Mouse (Mus musculus) liver, embryonic 11.5 days (tissue): ENCODE results near the gene Trim23. TPM values are rescaled to one million over a fixed set of nuclear protein-coding genes. Genes with fewer than 3 reads are reported as not detected.
"Not testable (repeated sequence)": the region's sequence is repeated elsewhere in the genome, so short reads cannot be mapped to it uniquely, and the experiment has no call there.

Source experiments
- ATAC-seq: fragments of 200-750 bp; cut with Nextera tagmentation; replicated peaks from 2 replicates; pipeline ENCODE4 v1.8.0; 2017; ENCODE audit warnings: moderate number of reproducible peaks, mild to moderate bottlenecking, moderate TSS enrichment, moderate library complexity; ENCODE audit not compliant: low FRiP score
- DNase-seq: peaks from one replicate; pipeline ENCODE4 v3.0.0-alpha.2; 2017; ENCODE audit warnings: low spot score
- H3K27ac ChIP-seq: fragments of 300-500 bp; sonication (generic); 2 replicates; pipeline ENCODE4 v1.5.1; 2014; ENCODE audit warnings: mild to moderate bottlenecking, low read depth, low read length, control low read depth
- H3K27me3 ChIP-seq: fragments of 300-500 bp; sonication (generic); replicated peaks from 2 replicates; pipeline ENCODE4 v1.6.1; 2014; ENCODE audit warnings: low read length, mixed read lengths; ENCODE audit not compliant: control insufficient read depth, insufficient read depth
- H3K36me3 ChIP-seq: fragments of 300-500 bp; sonication (generic); 2 replicates; pipeline ENCODE4 v1.6.1; 2014; ENCODE audit warnings: mild to moderate bottlenecking, low read length, moderate library complexity, mixed read lengths; ENCODE audit not compliant: control insufficient read depth, insufficient read depth
- H3K4me1 ChIP-seq: fragments of 300-500 bp; sonication (generic); replicated peaks from 2 replicates; pipeline ENCODE4 v1.6.1; 2014; ENCODE audit warnings: low read length, mixed read lengths; ENCODE audit not compliant: control insufficient read depth, insufficient read depth
- H3K4me2 ChIP-seq: fragments of 300-500 bp; sonication (generic); 2 replicates; pipeline ENCODE4 v1.6.1; 2014; ENCODE audit warnings: mild to moderate bottlenecking, control low read depth, moderate library complexity
- H3K4me3 ChIP-seq: fragments of 300-500 bp; sonication (generic); 2 replicates; pipeline ENCODE4 v1.5.1; 2014; ENCODE audit warnings: low read depth, low read length, control low read depth
- H3K9ac ChIP-seq: fragments of 300-500 bp; sonication (generic); 2 replicates; pipeline ENCODE4 v1.6.1; 2014; ENCODE audit warnings: low read depth, low read length, control low read depth
- H3K9me3 ChIP-seq: fragments of 300-500 bp; sonication (generic); 2 replicates; pipeline ENCODE4 v1.6.1; 2016; ENCODE audit warnings: low read length, inconsistent platforms, mixed read lengths; ENCODE audit not compliant: control insufficient read depth
- WGBS: fragments of 180-500 bp; shearing (Covaris S2); extraction: QIAGEN DNeasy Blood & Tissue Kit; methylation state at CpG from one replicate; pipeline ENCODE4 v1.1.7; 2014; 5-methylcytosine and 5-hydroxymethylcytosine counted together
- polyA plus RNA-seq: library from polyadenylated mRNA; unstranded; fragments of >200 nt; fragmentation: Nextera tagmentation; extraction: Ambion mirVana; gene quantifications from 2 replicates; pipeline ENCODE4 v1.2.1, GENCODE M21; 2014

Gene Trim23
- polyA plus RNA-seq, 1 experiment from 2014 or later, result 13.7 TPM

DNA sequence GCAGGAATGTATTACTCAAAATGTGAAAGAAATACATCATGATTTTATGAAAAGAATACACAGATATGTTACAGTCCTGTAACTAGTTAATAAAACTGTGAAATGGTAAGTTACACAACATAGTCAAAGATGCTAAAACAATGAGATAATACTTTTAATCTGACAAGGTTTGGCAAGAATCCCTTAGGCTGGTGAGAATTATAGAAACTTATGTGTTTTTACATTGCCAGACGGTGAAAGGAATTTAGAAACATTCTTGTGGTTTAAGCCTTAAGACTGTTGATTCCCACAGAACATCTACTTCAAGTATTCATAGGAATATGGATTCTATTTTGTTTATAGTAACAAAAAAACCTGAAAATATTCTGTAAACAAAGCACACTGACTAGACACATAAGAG lies 22.9 kb upstream of the Trim23 start:
- Histone ChIP-seq H3K9me3 (no peaks in the 10 kb centered on the region), H3K27ac (no peak overlapping the region), H3K36me3 (peaks cover 14% of the 10 kb centered on the region), H3K4me1 (no peaks in the 10 kb centered on the region), H3K4me2 (no peak overlapping the region), H3K27me3 (no peaks in the 10 kb centered on the region), H3K9ac (no peak overlapping the region), H3K4me3 (no peak overlapping the region)
- DNase-seq (no peak), ATAC-seq (no peak)
- 86% methylated on average over 1 of the region's 1 CpGs for WGBS

DNA sequence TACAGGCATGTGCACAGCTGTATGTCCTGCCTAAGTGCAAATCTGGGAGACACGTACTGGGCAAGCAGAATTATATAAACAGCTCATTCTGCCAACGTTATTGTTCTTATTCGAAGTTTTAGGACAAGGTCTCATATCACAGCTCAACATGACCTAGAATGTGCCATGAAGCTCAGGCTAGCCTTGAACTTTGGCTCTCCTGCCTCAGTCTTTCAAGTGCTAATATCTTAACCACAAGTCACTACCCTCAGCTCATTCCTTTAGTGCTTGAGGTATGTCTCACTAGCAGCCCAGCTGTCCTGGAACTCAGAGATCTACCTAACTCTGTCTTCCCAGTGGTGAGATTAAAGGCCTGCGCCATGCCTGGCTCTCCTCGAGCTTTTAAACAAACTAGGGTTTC lies 6.9 kb upstream of the Trim23 start:
- Histone ChIP-seq H3K4me3 (no peak overlapping the region), H3K9ac (no peak overlapping the region), H3K27me3 (no peaks in the 10 kb centered on the region), H3K9me3 (no peaks in the 10 kb centered on the region), H3K4me2 (no peak overlapping the region), H3K4me1 (peaks cover 6% of the 10 kb centered on the region; the same call in 1 of the 2 replicates), H3K36me3 (0 out of 2 replicates have a peak, but pooled peaks cover 4% of the 10 kb centered on the region), H3K27ac (no peak overlapping the region)
- 93% methylated on average over 5 of the region's 5 CpGs for WGBS
- DNase-seq (no peak), ATAC-seq (no peak)

DNA sequence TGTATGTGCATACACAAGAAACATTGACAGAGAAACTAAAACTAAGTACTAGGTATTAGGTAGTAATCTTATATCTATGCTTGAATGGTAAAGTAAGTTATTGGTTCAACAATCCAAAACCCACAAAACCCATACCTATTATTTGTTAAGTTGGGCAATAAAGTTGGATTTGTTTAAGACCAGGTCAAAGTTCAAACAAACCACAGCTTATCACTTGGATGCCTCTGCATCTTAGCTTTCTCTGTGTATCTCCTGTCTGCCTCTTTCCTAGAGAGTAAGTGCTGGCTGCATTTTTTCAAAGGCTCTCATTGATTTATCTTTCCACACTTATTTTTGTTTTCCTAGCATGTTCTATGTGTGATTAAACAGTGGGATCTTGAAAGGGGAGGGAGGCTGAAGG lies 6.1 kb upstream of the Trim23 start:
- Histone ChIP-seq H3K27me3 (no peaks in the 10 kb centered on the region), H3K9me3 (no peaks in the 10 kb centered on the region), H3K36me3 (0 out of 2 replicates have a peak, but pooled peaks cover 4% of the 10 kb centered on the region), H3K4me2 (no peak overlapping the region), H3K9ac (no peak overlapping the region), H3K27ac (no peak overlapping the region), H3K4me3 (no peak overlapping the region), H3K4me1 (peaks cover 8% of the 10 kb centered on the region; the same call in 1 of the 2 replicates)
- ATAC-seq (no peak), DNase-seq (no peak)

DNA sequence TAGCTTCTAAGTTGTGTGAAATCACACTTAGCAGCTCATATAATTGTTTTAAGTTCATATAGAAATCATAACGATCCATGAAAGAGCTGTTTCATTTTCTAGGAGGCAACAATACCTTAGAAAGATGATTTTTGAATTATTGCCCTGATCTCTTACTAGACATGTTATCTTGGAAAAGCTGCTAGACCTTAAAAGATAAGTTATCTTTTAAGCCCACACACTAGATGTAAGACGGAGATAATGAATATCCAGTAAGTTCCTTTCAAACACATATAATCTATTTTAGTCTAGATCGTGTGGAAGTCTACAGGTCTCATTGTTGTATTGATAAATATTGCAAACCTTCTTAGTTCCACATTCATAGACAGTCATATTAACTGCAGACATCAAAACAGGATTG lies 1.7 kb upstream of the Trim23 start:
- Histone ChIP-seq H3K4me3 (peak overlapping the region; percentile 50), H3K9ac (no peak overlapping the region), H3K36me3 (peaks cover 2% of the 10 kb centered on the region; the same call in 1 of the 2 replicates), H3K27ac (no peak overlapping the region), H3K4me2 (peak overlapping the region; percentile 80), H3K9me3 (no peaks in the 10 kb centered on the region), H3K4me1 (peaks cover 12% of the 10 kb centered on the region; the same call in 1 of the 2 replicates), H3K27me3 (no peaks in the 10 kb centered on the region)
- WGBS, result 51% methylated on average over 3 of the region's 3 CpGs
- DNase-seq (no peak), ATAC-seq (no peak)

DNA sequence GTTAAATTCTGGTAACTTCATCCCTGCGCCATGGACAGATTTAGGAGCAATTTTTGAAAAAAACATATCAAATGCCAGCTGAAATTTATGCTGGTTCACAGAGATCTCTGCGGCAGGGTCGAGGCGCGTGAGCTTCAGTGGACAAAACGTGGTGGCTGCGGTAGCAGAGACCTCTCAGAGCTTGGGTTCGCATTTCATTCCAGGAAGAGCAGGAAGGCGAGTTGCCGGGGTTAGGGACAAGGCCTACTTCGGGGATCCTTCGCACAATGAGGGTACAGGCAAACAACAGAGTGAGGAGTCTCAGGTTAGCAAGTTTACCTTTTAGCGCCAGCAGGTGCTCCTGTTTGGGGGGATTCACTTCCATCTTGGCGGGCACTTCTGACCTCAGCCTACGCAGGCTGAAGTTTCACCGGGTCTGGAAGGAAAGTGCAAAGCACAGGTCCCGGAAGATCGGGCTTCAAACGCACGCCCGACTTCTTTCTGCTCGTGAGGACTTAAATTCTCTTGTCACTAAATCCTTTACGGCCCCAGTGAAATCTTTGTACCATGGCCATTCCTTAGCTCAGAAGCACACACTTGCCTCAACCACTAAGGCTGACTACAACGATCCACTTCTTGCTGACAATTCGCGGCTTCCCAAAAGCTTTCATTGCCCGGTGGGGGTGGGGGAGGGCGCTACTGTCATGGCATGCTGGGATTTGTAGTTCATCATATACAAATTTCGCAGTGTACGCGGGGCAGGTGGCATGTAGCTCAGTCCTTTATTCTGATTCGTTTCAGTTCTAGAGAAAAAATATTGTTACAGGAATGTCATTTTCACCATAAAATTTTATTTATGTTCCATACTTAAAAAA lies 574 bp upstream of the Trim23 start, which contains the start of gene Trappc13:
Trappc13 (minus strand) TSS at position 674 of the 854 bp plus-strand sequence.
- H3K27me3 ChIP-seq, result no peaks in the 10 kb centered on the region
- H3K9me3 ChIP-seq, result no peaks in the 10 kb centered on the region
- H3K9ac ChIP-seq, result peak within 1 kb of the TSS; percentile 82
- peak; percentile 83 for ATAC-seq
- peaks cover 2% of the 10 kb centered on the region; the same call in 1 of the 2 replicates for H3K36me3 ChIP-seq
- peak; percentile 85 for DNase-seq
- H3K4me3 ChIP-seq, result peak within 1 kb of the TSS; percentile 72
- under 1% methylated on average over 32 of the region's 32 CpGs for WGBS
- peaks cover 9% of the 10 kb centered on the region; the same call in 1 of the 2 replicates for H3K4me1 ChIP-seq
- peak within 1 kb of the TSS; percentile 83 for H3K27ac ChIP-seq
- peak within 1 kb of the TSS; percentile 80 for H3K4me2 ChIP-seq

DNA sequence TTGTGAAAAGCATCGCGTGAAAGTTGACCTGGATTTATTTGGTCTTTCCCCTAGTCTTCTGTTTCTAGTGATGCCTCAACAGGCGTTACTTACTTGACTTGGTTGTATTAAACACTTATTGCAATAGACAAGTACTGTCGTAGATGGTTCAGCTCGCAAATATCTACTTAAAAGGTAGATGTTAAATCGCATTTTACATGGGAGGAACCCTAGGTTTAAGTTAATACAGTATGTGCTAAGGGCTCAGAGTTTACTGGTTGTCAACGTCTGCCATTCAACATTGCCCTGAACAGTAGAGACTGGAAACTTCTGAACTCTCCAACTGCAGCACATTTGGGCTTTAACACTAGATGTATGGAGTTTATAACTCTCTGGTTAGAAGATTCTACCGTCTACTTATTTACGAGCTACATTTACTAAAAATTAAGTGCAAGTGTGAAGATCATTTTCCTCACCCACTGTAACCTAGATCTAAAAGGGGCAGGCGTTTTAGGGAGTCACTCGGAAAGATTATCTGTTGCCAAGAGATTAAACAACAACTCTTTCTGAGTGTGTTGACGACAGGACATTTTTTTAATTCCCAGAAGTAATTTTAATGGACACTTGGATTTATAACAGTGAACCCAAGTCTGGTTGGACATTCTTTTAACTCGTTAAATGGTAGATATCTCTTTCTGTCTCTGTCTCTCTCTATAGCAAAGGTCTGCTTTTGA lies 735 bp downstream of the Trim23 start:
- H3K36me3 ChIP-seq, result peaks cover 2% of the 10 kb centered on the region; the same call in 1 of the 2 replicates
- WGBS, result 12% methylated on average over 13 of the region's 13 CpGs
- DNase-seq, result no peak
- ATAC-seq, result peak; percentile 8; the same call in 1 of the 2 replicates
- peak overlapping the region; percentile 72 for H3K4me3 ChIP-seq
- peaks cover 9% of the 10 kb centered on the region; the same call in 1 of the 2 replicates for H3K4me1 ChIP-seq
- H3K9me3 ChIP-seq, result no peaks in the 10 kb centered on the region
- peak overlapping the region; percentile 82 for H3K9ac ChIP-seq
- H3K4me2 ChIP-seq, result peak overlapping the region; percentile 80
- H3K27ac ChIP-seq, result peak overlapping the region; percentile 64
- H3K27me3 ChIP-seq, result no peaks in the 10 kb centered on the region

DNA sequence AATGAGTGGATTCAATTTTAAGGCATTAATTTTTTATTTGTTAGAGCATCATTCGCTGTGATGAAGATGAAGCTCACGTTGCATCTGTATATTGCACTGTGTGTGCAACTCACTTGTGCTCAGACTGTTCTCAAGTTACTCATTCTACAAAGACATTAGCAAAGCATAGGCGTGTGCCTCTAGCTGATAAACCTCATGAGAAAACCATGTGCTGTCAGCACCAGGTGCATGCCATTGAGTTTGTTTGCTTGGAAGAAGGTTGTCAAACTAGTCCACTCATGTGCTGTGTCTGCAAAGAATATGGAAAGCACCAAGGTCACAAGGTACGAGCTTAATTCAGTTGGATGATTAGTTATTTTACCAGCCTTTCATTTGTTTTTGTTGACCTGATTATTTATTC lies 8.8 kb downstream of the Trim23 start:
- WGBS, result 85% methylated on average over 4 of the region's 4 CpGs

DNA sequence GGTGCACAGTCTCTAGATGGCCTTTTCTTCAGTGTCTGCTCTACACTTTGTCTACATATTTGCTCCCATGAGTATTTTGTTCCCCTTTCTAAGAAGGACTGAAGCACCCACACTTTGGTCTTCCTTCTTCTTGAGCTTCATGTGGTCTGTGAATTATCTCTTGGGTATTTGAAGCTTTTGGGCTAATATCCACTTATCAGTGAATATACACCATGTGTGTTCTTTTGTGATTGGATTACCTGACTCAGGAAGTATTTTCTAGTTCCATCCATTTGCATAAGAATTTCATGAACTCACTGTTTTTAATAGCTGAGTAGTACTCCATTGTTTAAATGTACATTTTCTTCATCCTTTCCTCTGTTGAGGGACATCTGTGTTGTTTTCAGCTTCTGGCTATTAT lies 17.3 kb downstream of the Trim23 start:
- H3K36me3 ChIP-seq, H3K27me3 ChIP-seq, ATAC-seq: not testable (repeated sequence)

More for the DNA sequence above, 8.8 kb downstream of the Trim23 start:
- DNase-seq, result no peak
- no peaks in the 10 kb centered on the region for H3K27me3 ChIP-seq
- no peak overlapping the region for H3K9ac ChIP-seq
- no peaks in the 10 kb centered on the region for H3K4me1 ChIP-seq
- H3K4me2 ChIP-seq, result no peak overlapping the region
- no peak overlapping the region for H3K27ac ChIP-seq
- ATAC-seq, result no peak
- H3K9me3 ChIP-seq, result no peaks in the 10 kb centered on the region
- H3K36me3 ChIP-seq, result peaks cover 6% of the 10 kb centered on the region; the same call in 1 of the 2 replicates
- no peak overlapping the region for H3K4me3 ChIP-seq

More for the DNA sequence above, 17.3 kb downstream of the Trim23 start:
- H3K27ac ChIP-seq, DNase-seq, H3K9me3 ChIP-seq, H3K4me2 ChIP-seq, H3K4me1 ChIP-seq, H3K9ac ChIP-seq, H3K4me3 ChIP-seq: not testable (repeated sequence)
